Mouse (Mus musculus): ENCODE data around the gene Nav2. TPM values are rescaled to one million over a fixed set of nuclear protein-coding genes. Genes with fewer than 3 reads are reported as not detected.

Nav2 gene
- polyA plus RNA-seq, 1 experiment from 2014 or later: 25.8 TPM

GRCm38 (mm10) chr7:49534208-49534607 lies 625.7 kb downstream of the Nav2 start:
- 85% methylated on average over 6 of the region's 6 CpGs for WGBS
- no peaks in the 10 kb centered on the region for H3K9me3 ChIP-seq (replicated peaks)
- peaks cover 3% of the 10 kb centered on the region; the same call in 1 of the 2 replicates for H3K36me3 ChIP-seq
- H3K9ac ChIP-seq: no peak overlapping the region
- H3K4me3 ChIP-seq: no peak overlapping the region
- H3K4me2 ChIP-seq (replicated peaks): no peak overlapping the region
- no peaks in the 10 kb centered on the region for H3K27me3 ChIP-seq
- no peaks in the 10 kb centered on the region for H3K4me1 ChIP-seq
- H3K27ac ChIP-seq: no peak overlapping the region
- no peak for ATAC-seq (ENCODE audit: low FRiP score)

GRCm38 (mm10) chr7:49538360-49538759 lies 629.8 kb downstream of the Nav2 start:
- Histone ChIP-seq H3K9me3 (replicated peaks) (no peaks in the 10 kb centered on the region), H3K36me3 (peaks cover 3% of the 10 kb centered on the region; the same call in 1 of the 2 replicates), H3K27ac (no peak overlapping the region), H3K4me2 (replicated peaks) (no peak overlapping the region), H3K4me1 (no peaks in the 10 kb centered on the region), H3K4me3 (no peak overlapping the region), H3K27me3 (no peaks in the 10 kb centered on the region), H3K9ac (no peak overlapping the region)
- 83% methylated on average over 5 of the region's 5 CpGs for WGBS
- no peak for ATAC-seq (ENCODE audit: low FRiP score)

DNA sequence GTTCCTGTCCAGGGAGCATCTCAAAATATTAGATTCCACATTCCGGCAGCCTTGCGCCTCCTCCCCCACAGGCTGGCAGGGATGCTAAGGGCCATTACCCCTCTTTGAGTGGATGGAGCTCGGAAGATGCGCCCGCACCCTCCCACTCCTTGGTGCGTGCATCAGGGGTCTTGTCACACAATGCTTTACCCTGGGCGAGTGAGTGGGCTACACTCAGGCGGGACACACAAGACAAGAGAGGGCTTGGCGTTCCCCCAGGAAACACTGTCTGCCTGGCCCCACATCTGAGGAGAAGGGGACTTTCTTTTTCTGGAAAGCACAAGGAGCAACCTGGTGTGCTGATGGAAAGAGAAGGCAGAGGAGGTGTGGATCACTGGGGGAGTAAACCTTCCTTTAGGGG lies 631.7 kb downstream of the Nav2 start:
- Histone ChIP-seq H3K4me2 (replicated peaks) (no peak overlapping the region), H3K4me1 (peaks cover 11% of the 10 kb centered on the region), H3K27me3 (no peaks in the 10 kb centered on the region), H3K4me3 (no peak overlapping the region), H3K9me3 (replicated peaks) (no peaks in the 10 kb centered on the region), H3K9ac (no peak overlapping the region), H3K27ac (0 out of 2 replicates have a peak overlapping the region, but pooled peaks have one; percentile 26), H3K36me3 (peaks cover 3% of the 10 kb centered on the region; the same call in 1 of the 2 replicates)
- 62% methylated on average over 9 of the region's 9 CpGs for WGBS
- ATAC-seq (ENCODE audit: low FRiP score): 0 out of 2 replicates have a peak, but pooled peaks have one; percentile 36

GRCm38 (mm10) chr7:49542135-49542534 lies 633.6 kb downstream of the Nav2 start:
- H3K9ac ChIP-seq: no peak overlapping the region
- no peak overlapping the region for H3K27ac ChIP-seq
- no peak overlapping the region for H3K4me3 ChIP-seq
- H3K4me2 ChIP-seq (replicated peaks): no peak overlapping the region
- H3K36me3 ChIP-seq: 0 out of 2 replicates have a peak, but pooled peaks cover 8% of the 10 kb centered on the region
- no peak for ATAC-seq (ENCODE audit: low FRiP score)
- no peaks in the 10 kb centered on the region for H3K27me3 ChIP-seq
- WGBS: 91% methylated on average over 3 of the region's 3 CpGs
- no peaks in the 10 kb centered on the region for H3K9me3 ChIP-seq (replicated peaks)
- peaks cover 14% of the 10 kb centered on the region for H3K4me1 ChIP-seq

DNA sequence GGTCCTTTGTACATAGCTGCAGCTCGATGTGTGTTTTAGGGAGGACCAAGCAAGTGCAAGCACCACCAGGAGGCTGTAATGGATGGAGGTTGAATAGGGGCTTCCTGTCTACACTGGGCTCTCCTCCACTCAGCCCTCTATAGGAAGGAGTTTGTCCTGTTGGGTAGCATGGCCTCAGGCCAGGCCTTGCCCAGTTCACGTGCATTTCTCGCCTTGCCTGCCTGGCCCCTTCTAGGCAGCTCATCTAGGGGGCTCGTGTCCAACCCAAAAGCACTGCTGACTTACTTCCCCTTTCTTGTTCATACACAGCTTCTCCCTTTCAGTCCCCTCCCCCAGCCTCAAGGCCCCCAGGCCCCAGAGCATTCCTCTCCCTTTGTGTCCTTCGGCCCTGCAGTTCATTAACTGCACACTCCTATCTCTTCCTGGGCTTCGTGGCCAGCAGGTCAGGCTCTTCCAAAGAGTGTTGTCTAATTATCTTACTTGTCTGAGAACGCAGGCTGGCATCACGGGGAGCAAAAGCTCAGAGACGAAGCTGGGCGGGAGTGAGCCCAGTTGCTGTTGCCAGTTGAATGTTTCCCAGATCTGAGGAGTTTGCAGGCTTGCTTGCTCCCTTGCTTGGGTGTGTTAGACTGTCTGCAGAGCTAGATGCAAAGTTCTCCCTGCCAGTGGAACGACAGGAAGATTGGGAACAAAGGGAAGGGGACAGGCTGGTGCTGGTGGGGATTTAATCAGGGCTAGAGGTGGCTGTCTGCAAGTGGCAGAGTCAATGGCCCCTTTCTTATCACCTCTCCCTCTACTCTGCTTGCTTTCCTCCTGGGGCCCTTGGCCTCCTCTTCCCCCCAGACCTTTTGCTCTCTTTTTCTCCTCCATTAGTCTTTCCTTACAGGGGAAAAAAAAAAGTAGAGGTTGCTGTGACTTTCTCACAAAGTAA lies 636.5 kb downstream of the Nav2 start:
- H3K9ac ChIP-seq: no peak overlapping the region

GRCm38 (mm10) chr7:49545706-49546097 lies 637.2 kb downstream of the Nav2 start:
- H3K4me1 ChIP-seq: peaks cover 14% of the 10 kb centered on the region
- H3K27ac ChIP-seq: no peak overlapping the region
- WGBS: 79% methylated on average over 15 of the region's 15 CpGs
- H3K4me3 ChIP-seq: no peak overlapping the region
- H3K36me3 ChIP-seq: peaks cover 27% of the 10 kb centered on the region
- H3K27me3 ChIP-seq: no peaks in the 10 kb centered on the region
- no peak overlapping the region for H3K4me2 ChIP-seq (replicated peaks)
- no peaks in the 10 kb centered on the region for H3K9me3 ChIP-seq (replicated peaks)
- ATAC-seq (ENCODE audit: low FRiP score): no peak
- H3K9ac ChIP-seq: no peak overlapping the region

More for the DNA sequence above, 636.5 kb downstream of the Nav2 start:
- peaks cover 14% of the 10 kb centered on the region for H3K4me1 ChIP-seq
- ATAC-seq (ENCODE audit: low FRiP score): no peak
- no peak overlapping the region for H3K4me2 ChIP-seq (replicated peaks)
- H3K9me3 ChIP-seq (replicated peaks): no peaks in the 10 kb centered on the region
- no peaks in the 10 kb centered on the region for H3K27me3 ChIP-seq
- no peak overlapping the region for H3K4me3 ChIP-seq
- no peak overlapping the region for H3K27ac ChIP-seq
- H3K36me3 ChIP-seq: peaks cover 27% of the 10 kb centered on the region
- WGBS: 24% methylated on average over 11 of the region's 11 CpGs

DNA sequence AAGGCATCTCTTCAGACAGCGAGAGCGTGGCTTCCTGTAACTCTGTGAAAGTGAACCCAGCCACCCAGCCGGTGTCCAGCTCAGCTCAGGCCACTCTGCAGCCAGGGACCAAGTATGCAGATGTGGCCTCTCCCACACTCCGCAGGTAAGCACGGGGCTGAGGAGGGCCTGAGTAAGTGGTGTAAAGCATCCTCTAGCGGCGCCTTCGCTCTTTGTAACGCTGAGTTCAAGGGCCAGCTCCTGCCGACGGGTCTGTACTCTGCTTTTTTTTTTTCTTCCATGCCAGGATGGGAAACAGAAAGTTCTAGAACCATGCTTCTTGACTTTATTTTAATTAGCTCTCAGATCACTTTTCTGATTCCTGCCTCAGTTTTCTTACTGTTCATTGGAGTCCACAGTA lies 639.9 kb downstream of the Nav2 start:
- Histone ChIP-seq H3K9ac (no peak overlapping the region), H3K9me3 (replicated peaks) (no peaks in the 10 kb centered on the region), H3K36me3 (peaks cover 37% of the 10 kb centered on the region), H3K4me3 (no peak overlapping the region), H3K27me3 (no peaks in the 10 kb centered on the region), H3K27ac (no peak overlapping the region), H3K4me2 (replicated peaks) (no peak overlapping the region), H3K4me1 (peaks cover 16% of the 10 kb centered on the region)
- 90% methylated on average over 11 of the region's 11 CpGs for WGBS
- no peak for ATAC-seq (ENCODE audit: low FRiP score)

GRCm38 (mm10) chr7:49553236-49553981 lies 644.9 kb downstream of the Nav2 start:
- no peaks in the 10 kb centered on the region for H3K9me3 ChIP-seq (replicated peaks)
- H3K27ac ChIP-seq: 0 out of 2 replicates have a peak overlapping the region, but pooled peaks have one; percentile 12
- no peaks in the 10 kb centered on the region for H3K27me3 ChIP-seq
- H3K4me3 ChIP-seq: no peak overlapping the region
- peaks cover 16% of the 10 kb centered on the region for H3K36me3 ChIP-seq
- H3K4me1 ChIP-seq: peaks cover 9% of the 10 kb centered on the region
- H3K4me2 ChIP-seq (replicated peaks): no peak overlapping the region
- no peak; the same call in 1 of the 2 replicates for ATAC-seq (ENCODE audit: low FRiP score)
- WGBS: 52% methylated on average over 11 of the region's 11 CpGs
- H3K9ac ChIP-seq: no peak overlapping the region

DNA sequence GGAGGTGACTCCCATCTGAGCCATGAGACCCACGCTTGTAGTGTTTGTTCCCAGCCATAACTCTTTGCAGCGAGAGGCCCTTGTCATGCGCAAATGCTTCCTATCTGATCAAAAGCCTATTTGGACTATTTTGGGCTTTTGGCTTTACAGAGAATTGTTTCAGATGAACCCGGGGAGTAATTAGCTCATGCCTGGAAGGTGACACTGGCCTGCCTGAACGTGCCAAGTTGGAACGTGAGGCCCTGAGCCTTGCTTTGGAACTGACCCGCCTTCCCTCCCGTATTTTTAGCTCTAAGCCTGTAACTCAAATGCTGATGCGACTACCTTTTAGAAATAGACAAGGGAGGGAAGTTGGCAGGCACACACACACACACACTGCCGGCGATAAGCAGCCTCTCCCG lies 649.7 kb downstream of the Nav2 start:
- H3K27me3 ChIP-seq: no peaks in the 10 kb centered on the region
- peaks cover 9% of the 10 kb centered on the region for H3K4me1 ChIP-seq
- H3K27ac ChIP-seq: no peak overlapping the region
- WGBS: 94% methylated on average over 12 of the region's 12 CpGs
- H3K36me3 ChIP-seq: peaks cover 10% of the 10 kb centered on the region; the same call in 1 of the 2 replicates
- no peak overlapping the region for H3K4me3 ChIP-seq
- ATAC-seq (ENCODE audit: low FRiP score): no peak
- no peaks in the 10 kb centered on the region for H3K9me3 ChIP-seq (replicated peaks)
- no peak overlapping the region for H3K4me2 ChIP-seq (replicated peaks)
- no peak overlapping the region for H3K9ac ChIP-seq

- peaks cover 11% of the 10 kb centered on the region for H3K36me3 ChIP-seq
- H3K27ac ChIP-seq: no peak overlapping the region
Measured at GRCm38 (mm10) chr7:49558895-49559294, 650.4 kb downstream of the Nav2 start.

DNA sequence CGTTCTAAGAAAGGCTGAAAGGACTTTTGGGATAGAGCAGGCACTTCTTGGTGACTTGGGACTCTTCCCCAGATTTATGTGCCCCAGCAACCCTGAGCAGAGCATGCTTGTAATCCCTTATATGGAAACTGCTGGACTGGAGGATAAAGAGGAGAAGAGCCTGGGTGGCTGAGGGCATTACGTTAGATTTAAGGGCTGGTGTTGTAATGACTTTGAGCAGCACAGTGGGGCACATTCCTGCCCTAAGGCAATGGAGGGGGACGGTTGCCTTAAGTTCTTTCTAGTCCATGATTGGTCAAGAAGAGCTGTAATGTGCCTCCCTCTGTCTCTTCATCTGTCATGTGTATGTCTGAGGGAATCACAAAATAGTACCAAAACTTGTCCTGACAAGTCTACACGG lies 651.5 kb downstream of the Nav2 start:
- H3K4me1 ChIP-seq: no peaks in the 10 kb centered on the region
- no peaks in the 10 kb centered on the region for H3K27me3 ChIP-seq
- peaks cover 20% of the 10 kb centered on the region for H3K36me3 ChIP-seq
- H3K27ac ChIP-seq: no peak overlapping the region
- ATAC-seq (ENCODE audit: low FRiP score): no peak
- H3K9ac ChIP-seq: no peak overlapping the region
- H3K4me3 ChIP-seq: no peak overlapping the region
- no peaks in the 10 kb centered on the region for H3K9me3 ChIP-seq (replicated peaks)
- H3K4me2 ChIP-seq (replicated peaks): no peak overlapping the region
- WGBS: 77% methylated on average over 4 of the region's 4 CpGs

More at GRCm38 (mm10) chr7:49558895-49559294, 650.4 kb downstream of the Nav2 start:
- no peak for ATAC-seq (ENCODE audit: low FRiP score)
- H3K4me3 ChIP-seq: no peak overlapping the region
- H3K4me1 ChIP-seq: peaks cover 2% of the 10 kb centered on the region; the same call in 1 of the 2 replicates
- no peak overlapping the region for H3K9ac ChIP-seq
- 89% methylated on average over 5 of the region's 5 CpGs for WGBS
- no peak overlapping the region for H3K4me2 ChIP-seq (replicated peaks)
- H3K27me3 ChIP-seq: no peaks in the 10 kb centered on the region
- no peaks in the 10 kb centered on the region for H3K9me3 ChIP-seq (replicated peaks)

DNA sequence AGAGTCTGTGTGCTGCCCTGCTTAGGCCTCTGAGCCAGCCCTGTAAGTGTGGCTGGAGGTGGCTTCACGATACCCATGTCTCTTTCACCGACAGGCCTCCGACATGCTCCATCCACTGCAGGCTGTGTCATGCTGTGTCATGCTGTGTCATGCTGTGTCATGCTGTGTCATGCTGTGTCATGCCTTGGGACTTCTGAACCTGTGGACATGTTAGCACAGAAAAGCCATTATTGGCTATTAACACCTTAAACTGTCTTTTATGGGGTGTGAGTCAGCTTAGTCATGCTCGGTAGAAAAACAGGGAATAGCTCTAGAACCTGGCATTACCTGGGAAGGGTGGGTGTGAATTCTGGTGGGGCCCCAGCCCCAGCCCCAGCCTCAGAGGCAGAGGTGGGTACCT lies 653.9 kb downstream of the Nav2 start:
- ATAC-seq (ENCODE audit: low FRiP score): no peak
- no peak overlapping the region for H3K27ac ChIP-seq
- H3K9ac ChIP-seq: no peak overlapping the region
- no peak overlapping the region for H3K4me3 ChIP-seq
- 89% methylated on average over 4 of the region's 4 CpGs for WGBS
- H3K27me3 ChIP-seq: no peaks in the 10 kb centered on the region
- H3K36me3 ChIP-seq: peaks cover 41% of the 10 kb centered on the region
- H3K9me3 ChIP-seq (replicated peaks): no peaks in the 10 kb centered on the region
- no peak overlapping the region for H3K4me2 ChIP-seq (replicated peaks)
- no peaks in the 10 kb centered on the region for H3K4me1 ChIP-seq

All from hindbrain, embryonic 12.5 days (tissue).